Mouse (Mus musculus) myocyte (in vitro differentiated cells): ENCODE measurements around the gene Gm37240. TPM values are rescaled to one million over a fixed set of nuclear protein-coding genes. Genes with fewer than 3 reads are reported as not detected.
A peak's percentile ranks its signal among the peaks of the same experiment; 100 is the strongest.

ENCODE experiments used
- H3K27me3 ChIP-seq: one replicate; pipeline ENCODE4 v1.6.1; 2011; ENCODE audit not compliant: control insufficient read depth, insufficient read depth, insufficient read length
- H3K36me3 ChIP-seq: one replicate; pipeline ENCODE4 v1.6.1; 2011; ENCODE audit not compliant: control insufficient read depth, insufficient read depth
- H3K4me2 ChIP-seq: one replicate; pipeline ENCODE4 v1.6.1; 2011; ENCODE audit warnings: low read depth, control low read depth
- H3K4me3 ChIP-seq: one replicate; pipeline ENCODE4 v1.5.1; 2011; ENCODE audit warnings: mild to moderate bottlenecking, control low read depth, moderate library complexity
- H3K79me2 ChIP-seq: one replicate; pipeline ENCODE4 v1.6.1; 2011; ENCODE audit not compliant: control insufficient read depth, insufficient read depth
- H3ac ChIP-seq: one replicate; pipeline ENCODE4 v1.6.1; 2011; ENCODE audit not compliant: control insufficient read depth, insufficient read length
- CEBPB ChIP-seq: IDR thresholded peaks from 2 replicates; pipeline ENCODE4 v1.6.1; 2011; ENCODE audit warnings: mild to moderate bottlenecking, moderate library complexity; ENCODE audit not compliant: poor library complexity, insufficient read depth, severe bottlenecking
- E2F4 ChIP-seq: IDR thresholded peaks from one replicate; pipeline ENCODE4 v1.6.1; 2011; ENCODE audit warnings: mild to moderate bottlenecking, control low read depth, moderate library complexity; ENCODE audit not compliant: insufficient read depth
- MAX ChIP-seq: IDR thresholded peaks from one replicate; pipeline ENCODE4 v1.6.1; 2011; ENCODE audit warnings: low read depth, mild to moderate bottlenecking, control low read depth
- MYOD1 ChIP-seq, 3 experiments: IDR thresholded peaks; one replicate each; pipeline ENCODE4 v1.6.1; 2011; ENCODE audit warnings: control low read depth in 2 of 3, low read depth in 2 of 3, mild to moderate bottlenecking in 2 of 3, moderate library complexity in 1 of 3; ENCODE audit not compliant: insufficient read length in 2 of 3, control insufficient read depth in 1 of 3
- MYOG ChIP-seq, 3 experiments: IDR thresholded peaks; one replicate each; pipeline ENCODE4 v1.6.1; 2011; ENCODE audit warnings: control low read depth in 2 of 3, low read depth in 2 of 3, mild to moderate bottlenecking in 2 of 3; ENCODE audit not compliant: insufficient read length in 2 of 3, control insufficient read depth in 1 of 3, insufficient read depth in 1 of 3
- POLR2A ChIP-seq: IDR thresholded peaks from one replicate; pipeline ENCODE4 v1.6.1; 2011; ENCODE audit warnings: low read depth, mild to moderate bottlenecking, control low read depth, moderate library complexity; ENCODE audit not compliant: insufficient read length
- POLR2AphosphoS2 ChIP-seq: IDR thresholded peaks from one replicate; pipeline ENCODE4 v1.6.1; 2011; ENCODE audit warnings: low read depth, control low read depth; ENCODE audit not compliant: insufficient read length
- REST ChIP-seq: IDR thresholded peaks from one replicate; pipeline ENCODE4 v1.6.1; 2011; ENCODE audit warnings: mild to moderate bottlenecking, control low read depth, moderate library complexity; ENCODE audit not compliant: insufficient read depth, insufficient read length
- SRF ChIP-seq: IDR thresholded peaks from one replicate; pipeline ENCODE4 v1.6.1; 2011; ENCODE audit warnings: low read depth; ENCODE audit not compliant: control insufficient read depth, insufficient read length
- TCF12 ChIP-seq: IDR thresholded peaks from one replicate; pipeline ENCODE4 v1.6.1; 2011; ENCODE audit warnings: mild to moderate bottlenecking, control low read depth; ENCODE audit not compliant: poor library complexity, insufficient read depth, severe bottlenecking
- TCF3 ChIP-seq: IDR thresholded peaks from one replicate; pipeline ENCODE4 v1.6.1; 2011; ENCODE audit warnings: low read depth, control low read depth; ENCODE audit not compliant: insufficient read length
- USF1 ChIP-seq: IDR thresholded peaks from one replicate; pipeline ENCODE4 v1.6.1; 2011; ENCODE audit warnings: low read depth, mild to moderate bottlenecking, control low read depth, moderate library complexity
- polyA plus RNA-seq: library from polyadenylated mRNA; unstranded; fragments of >200 nt; fragmentation: generic; extraction: Trizol; gene quantifications from one replicate; pipeline ENCODE4 v1.2.1, GENCODE M21; 2012; ENCODE audit warnings: missing spikeins

Gm37240 gene
- polyA plus RNA-seq, 1 experiment = 8.7 TPM

- H3K4me2 ChIP-seq = no peak overlapping the region
- TF ChIP-seq TCF12 = no peak
- TF ChIP-seq TCF3 = no peak
- no peak for TF ChIP-seq USF1
- TF ChIP-seq POLR2AphosphoS2 = no peak
- TF ChIP-seq CEBPB = no peak
- no peak for TF ChIP-seq MAX
- no peak for TF ChIP-seq SRF
- no peak for TF ChIP-seq REST
- H3ac ChIP-seq = no peak overlapping the region
- H3K79me2 ChIP-seq = no peaks in the 10 kb centered on the region
- H3K4me3 ChIP-seq = no peak overlapping the region
- H3K36me3 ChIP-seq = no peaks in the 10 kb centered on the region
- no peaks in the 10 kb centered on the region for H3K27me3 ChIP-seq
Measured at GRCm38 (mm10) chr3:85776126-85776525, 111.2 kb downstream of the Gm37240 start.

- TF ChIP-seq TCF3 (no peak), REST (no peak), MAX (no peak), MYOD1 (IDR thresholded peaks at IDR 0.05; ENCODE audit: control insufficient read depth in 1 of 3, insufficient read length in 2 of 3, low read depth in 2 of 3) (no peak), E2F4 (no peak), TCF12 (no peak), SRF (no peak), USF1 (no peak), CEBPB (no peak)
- Histone ChIP-seq H3K4me2 (no peak overlapping the region), H3K79me2 (no peaks in the 10 kb centered on the region), H3K36me3 (no peaks in the 10 kb centered on the region), H3K27me3 (no peaks in the 10 kb centered on the region), H3ac (no peak overlapping the region), H3K4me3 (no peak overlapping the region)
Measured at GRCm38 (mm10) chr3:85773886-85774285, 113.4 kb downstream of the Gm37240 start.

GRCm38 (mm10) chr3:85773425-85773824 is 113.9 kb downstream of the Gm37240 start:
- Histone ChIP-seq H3K27me3 (no peaks in the 10 kb centered on the region), H3K4me3 (no peak overlapping the region), H3K36me3 (no peaks in the 10 kb centered on the region), H3ac (no peak overlapping the region), H3K4me2 (no peak overlapping the region), H3K79me2 (no peaks in the 10 kb centered on the region)
- TF ChIP-seq SRF (no peak), USF1 (no peak), TCF3 (no peak), MYOG (IDR thresholded peaks at IDR 0.05; ENCODE audit: control insufficient read depth in 1 of 3, insufficient read depth in 1 of 3, insufficient read length in 2 of 3, low read depth in 2 of 3) (no peak), E2F4 (no peak), TCF12 (no peak)

- H3K4me3 ChIP-seq = no peak overlapping the region
- no peak for TF ChIP-seq MYOD1 (IDR thresholded peaks at IDR 0.05; ENCODE audit: control insufficient read depth in 1 of 3, insufficient read length in 2 of 3, low read depth in 2 of 3)
- TF ChIP-seq CEBPB = peak; percentile 94
- H3ac ChIP-seq = no peak overlapping the region
- H3K4me2 ChIP-seq = peak overlapping the region; percentile 60
- H3K36me3 ChIP-seq = no peaks in the 10 kb centered on the region
- peaks cover 3% of the 10 kb centered on the region for H3K79me2 ChIP-seq
- no peaks in the 10 kb centered on the region for H3K27me3 ChIP-seq
Measured at GRCm38 (mm10) chr3:85764937-85765337, 122.4 kb downstream of the Gm37240 start.

- TF ChIP-seq SRF (no peak), POLR2A (no peak), TCF12 (no peak), TCF3 (no peak), E2F4 (no peak), POLR2AphosphoS2 (no peak), USF1 (no peak), MYOG (IDR thresholded peaks at IDR 0.05; ENCODE audit: control insufficient read depth in 1 of 3, insufficient read depth in 1 of 3, insufficient read length in 2 of 3, low read depth in 2 of 3) (no peak), MYOD1 (IDR thresholded peaks at IDR 0.05; ENCODE audit: control insufficient read depth in 1 of 3, insufficient read length in 2 of 3, low read depth in 2 of 3) (no peak), REST (no peak), MAX (no peak), CEBPB (no peak)
- Histone ChIP-seq H3K4me3 (no peak overlapping the region), H3K79me2 (peaks cover 3% of the 10 kb centered on the region), H3K27me3 (no peaks in the 10 kb centered on the region), H3ac (no peak overlapping the region), H3K4me2 (peak overlapping the region; percentile 60), H3K36me3 (no peaks in the 10 kb centered on the region)
Measured at GRCm38 (mm10) chr3:85764008-85764834, 123.1 kb downstream of the Gm37240 start.
